Mouse (Mus musculus): ENCODE data around the gene Vsx1.
A peak's percentile ranks its signal among the peaks of the same experiment; 100 is the strongest.

Vsx1 gene

DNA sequence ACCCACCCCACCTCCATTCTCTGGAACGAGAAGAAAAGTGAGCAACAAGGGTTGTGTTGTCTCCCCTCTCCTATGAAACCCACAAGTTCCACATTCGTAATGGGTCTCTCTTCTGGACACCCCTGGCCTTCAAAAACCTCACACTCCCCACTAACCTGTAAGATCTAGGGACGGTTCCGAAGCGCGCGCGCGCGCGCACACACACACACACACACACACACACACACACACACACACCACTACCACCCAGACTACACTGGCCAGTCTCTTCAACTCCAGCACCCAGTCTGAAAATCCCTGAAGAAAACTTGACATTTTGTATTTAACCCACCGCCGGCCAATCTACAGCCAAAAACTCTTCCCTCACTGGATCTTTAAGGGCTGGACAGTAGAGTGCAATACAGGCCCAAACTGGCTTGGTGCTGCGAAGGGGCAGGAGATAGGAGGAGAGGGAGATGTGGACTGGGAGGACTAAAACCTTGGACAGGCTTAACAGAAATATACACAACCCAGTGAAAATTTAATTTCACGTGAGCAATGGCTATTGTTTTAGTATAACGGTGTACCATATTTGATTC, at the start of gene Vsx1:
Gene Vsx1 (minus strand): TSS at position 138 of the 578 bp plus-strand sequence.
- DNase-seq = no peak

DNA sequence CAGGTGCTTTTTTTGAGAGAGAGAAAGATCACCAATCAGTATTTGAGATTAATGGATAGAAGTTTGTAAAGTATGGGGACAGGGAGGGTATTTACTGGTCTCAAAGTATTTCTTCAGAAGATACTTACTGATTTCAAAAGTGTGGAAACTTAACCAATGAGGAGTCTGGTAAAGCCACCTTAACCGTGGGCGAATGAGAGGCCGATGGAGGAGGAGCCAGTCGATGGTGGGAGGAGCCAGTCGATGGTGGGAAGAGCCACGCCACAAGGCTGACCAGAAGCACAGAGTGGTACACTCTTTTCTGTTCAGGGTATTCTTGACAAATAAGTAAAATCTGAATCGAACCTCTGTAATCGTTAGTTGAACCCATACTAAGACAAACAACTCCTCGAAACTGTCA, 48.7 kb upstream of the Vsx1 start:
- DNase-seq = no peak

DNA sequence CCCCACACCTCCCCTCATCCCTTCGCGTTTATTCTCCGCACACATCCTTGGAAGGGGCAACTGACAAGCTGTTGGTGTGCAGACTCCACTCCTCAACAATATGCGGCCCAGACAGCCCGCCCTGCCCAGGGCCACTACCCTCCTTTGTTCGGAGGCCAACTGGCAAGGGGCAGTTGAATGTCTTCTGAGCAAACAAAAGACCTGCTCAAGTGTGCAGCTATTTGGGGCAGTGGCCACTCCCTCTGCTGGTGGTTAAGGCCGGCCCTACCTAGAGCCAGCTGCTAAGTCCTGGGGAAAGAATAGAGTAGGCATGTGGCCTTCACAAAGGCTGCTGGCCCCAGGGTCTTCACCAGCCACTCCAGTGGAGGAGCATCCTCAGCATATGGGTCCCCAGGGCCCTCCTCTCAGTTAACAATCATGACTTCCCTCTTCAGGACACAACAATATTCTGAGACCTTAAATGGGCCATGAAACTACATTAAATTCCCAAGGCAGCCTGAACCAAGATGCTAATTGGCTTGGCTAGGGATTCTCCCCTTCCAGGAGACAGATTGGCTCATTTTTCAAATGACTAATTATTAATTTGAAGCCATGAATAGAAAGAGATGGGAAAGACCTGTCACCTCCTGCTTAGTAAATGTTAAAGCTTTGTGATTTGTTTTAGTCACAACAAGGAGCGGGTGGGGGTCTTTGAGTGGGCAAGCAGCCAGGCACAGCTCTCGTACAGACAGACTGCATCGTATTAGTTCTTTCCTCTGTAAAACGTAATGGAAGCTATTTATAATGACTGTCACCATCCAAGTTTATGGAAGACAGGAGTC, 46.8 kb upstream of the Vsx1 start:
- no peak for DNase-seq

DNA sequence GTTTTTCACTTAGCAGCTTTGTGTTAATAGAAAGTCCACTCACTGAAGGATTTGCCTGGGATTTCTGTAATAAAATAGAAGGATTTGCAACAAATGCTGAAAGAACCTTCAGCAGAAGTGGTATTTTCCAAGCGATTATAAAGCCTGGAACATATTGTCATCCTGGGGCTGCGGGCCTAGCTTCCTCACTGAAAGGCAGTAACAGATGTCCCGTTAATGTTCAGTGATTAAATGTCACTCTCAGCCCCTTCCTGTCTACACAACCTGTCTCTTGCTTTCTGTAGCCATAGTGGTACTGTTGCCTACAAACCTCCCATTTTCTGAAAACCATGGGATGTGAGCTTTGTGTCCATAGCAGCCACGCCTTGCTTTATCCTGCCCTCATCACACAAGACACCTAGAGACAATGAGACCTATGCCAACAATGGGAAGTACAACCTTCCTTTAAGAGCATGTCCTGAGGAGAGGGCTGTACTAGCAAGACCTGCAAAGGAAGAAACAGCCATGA, 23.1 kb upstream of the Vsx1 start:
- DNase-seq = no peak

DNA sequence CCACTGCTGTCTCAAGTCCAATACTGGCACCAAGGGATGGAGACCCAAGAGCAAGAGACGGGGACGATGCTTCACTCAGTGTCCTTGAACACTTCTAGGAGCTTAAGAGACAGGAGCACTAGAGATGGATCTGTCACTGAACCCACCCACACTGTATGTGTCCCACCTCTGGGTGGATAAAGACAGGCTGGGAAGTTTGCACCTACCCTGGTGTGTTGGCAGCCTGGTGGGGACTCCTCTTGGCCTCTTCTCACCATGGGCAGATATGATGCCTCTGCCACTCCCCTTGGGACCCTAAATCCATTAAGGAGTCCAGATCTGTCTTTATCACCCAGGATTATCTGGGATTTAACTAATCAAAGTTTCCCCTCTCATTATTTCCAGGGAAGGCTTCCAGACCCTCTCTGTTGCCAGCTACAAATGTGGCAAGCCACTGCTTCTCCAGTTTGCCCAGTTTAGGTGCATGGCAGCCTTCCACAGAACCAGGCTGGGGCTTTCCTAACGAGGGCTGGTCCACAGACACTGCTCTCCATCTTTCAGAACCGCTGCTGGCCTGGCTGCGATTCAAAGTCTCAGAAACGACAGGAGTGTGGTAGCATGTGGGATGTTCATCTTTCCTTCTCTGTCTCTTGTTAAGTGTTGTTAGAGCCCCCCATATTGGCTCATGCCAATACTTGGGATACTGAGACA, 2.5 kb upstream of the Vsx1 start:
- no peak for DNase-seq

DNA sequence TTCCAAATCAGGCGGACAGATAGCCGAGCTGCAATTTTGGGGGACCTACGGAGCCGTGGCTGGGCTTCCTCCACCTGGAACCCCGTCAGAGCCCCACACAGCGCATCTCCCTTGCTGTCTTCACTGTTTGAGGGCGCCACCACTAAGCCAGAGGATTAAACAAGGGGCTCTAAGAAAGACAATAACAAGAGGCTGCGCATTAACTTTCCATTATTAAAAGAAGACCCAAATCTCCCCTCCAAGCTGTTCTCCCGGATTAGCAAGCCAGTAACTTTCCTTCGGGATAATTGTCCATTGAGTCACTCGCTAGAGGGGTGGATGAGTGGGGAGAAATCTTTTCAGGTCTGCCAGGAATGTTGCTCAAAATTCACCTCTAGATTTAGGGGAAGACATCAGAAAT, 1.1 kb upstream of the Vsx1 start:
- DNase-seq = no peak

DNA sequence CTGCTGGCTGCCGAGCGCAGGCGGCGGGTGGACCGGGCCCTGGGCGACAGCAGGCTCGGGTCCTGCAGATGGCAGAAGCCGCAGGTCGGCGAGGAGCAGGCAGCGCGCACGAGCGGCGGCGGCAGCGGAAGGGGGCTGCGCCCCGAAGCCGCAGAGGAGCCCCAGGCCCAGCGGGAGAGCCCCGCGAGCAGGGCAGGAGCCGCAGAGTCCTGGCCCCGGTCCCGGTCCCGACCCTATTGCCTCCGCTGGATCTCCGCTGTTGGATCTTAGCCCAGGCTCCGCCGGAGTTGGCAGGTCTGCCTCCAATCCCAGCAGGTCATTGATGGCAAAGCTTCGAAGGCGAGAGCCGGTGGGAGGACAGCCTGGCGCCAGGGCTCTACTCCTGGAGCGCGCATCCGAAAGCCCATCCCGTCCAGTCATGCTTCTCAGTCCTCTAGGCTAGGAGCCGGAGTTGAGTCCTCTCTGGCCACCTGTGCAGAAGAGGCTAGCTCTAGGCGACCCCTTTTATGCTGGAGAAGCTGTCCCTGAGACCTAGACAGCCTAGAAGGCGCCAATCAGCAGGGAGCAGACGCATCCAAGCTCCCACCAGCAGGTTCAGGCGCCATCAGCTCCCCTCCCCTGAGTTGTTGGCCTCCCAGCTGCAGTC, 496 bp downstream of the Vsx1 start:
- peak; percentile 77 for DNase-seq

DNA sequence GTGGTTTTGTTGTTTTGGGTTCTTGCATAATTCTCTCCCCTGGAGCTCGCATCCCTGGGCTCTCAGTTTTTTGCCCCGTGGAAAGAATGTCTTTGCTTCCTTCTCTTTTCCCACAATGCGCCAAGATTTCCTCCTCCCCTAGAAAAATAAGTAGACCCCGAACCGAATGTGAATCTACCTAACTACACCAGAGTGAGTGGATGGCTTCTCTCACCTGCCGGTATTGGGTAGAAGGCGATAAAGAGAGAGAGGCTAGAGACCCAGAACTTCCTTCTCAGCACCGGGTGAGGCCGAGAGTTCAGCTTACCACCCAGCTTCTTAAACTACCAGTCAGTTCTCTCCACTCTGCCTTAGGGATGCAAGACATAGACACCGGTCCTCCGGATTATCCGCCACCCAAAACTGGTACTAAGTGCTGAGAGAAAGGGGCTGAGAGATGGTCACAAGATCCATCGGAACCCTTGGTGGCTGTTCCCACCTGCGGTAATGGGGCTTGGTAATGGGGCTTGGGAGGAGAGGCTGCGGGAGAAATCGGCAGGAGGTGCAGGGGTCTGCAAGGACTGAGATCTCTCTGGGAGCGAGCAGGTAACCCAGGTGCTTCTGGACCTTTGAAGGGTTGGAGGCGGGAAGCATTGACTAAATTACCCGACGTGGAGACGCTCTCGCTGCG, 1.2 kb downstream of the Vsx1 start:
- DNase-seq = no peak

DNA sequence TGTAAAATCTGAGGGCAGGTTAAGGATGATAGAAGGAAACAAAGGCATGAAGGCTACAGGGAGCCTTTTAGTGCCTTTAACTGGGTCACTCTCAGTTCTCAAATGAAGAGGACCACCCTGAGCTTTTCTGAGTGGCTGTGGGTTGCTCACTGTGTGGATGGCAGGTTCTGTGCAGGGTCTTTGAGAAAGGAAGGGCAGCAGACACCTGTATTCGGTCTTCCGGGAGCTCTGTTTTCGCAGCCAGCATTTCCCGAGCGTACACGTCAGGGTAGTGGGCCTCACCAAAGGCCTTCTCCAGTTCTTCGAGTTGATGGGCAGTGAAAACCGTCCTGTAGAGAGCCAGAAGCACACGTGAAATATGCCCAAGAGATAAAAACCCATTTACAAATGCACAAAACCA, 3.8 kb downstream of the Vsx1 start:
- no peak for DNase-seq

DNA sequence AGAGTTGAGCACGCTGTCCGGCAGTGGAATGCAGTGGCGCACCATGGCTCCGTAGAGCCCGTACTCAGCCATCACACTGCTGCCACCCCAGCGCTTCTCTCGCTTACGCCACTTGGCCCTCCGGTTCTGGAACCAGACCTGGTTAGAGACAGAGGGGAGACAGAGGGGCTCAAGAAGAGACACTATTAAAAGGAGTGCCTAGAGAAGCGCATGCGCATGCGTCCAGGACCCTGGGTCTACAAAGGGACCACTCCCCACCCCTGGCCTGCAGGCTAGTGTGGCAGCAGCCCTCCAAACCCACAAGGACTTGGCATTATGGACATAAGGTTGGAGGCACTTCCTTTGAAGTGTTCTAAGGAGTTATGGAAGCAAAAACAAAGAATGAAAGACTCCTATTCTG, 4.7 kb downstream of the Vsx1 start:
- no peak for DNase-seq

DNA sequence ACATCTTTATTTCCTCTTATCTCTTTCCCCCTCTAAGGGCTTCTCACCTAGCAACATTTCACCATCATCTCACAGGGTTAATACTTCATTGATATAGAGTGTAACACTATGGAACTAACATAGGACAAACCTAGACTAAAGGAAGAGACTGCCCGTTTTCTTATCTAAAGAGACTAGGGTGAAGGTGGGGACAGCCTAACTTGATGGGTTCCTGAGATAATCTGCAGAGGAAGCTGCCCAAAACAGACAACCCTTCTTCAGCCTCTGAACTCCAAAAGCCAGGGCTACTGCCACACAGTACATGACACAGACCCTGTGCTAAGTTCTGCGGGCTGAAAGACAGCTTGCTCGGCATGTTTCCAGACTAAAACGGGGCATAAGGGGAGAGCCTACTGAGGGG, 7.6 kb downstream of the Vsx1 start:
- no peak for DNase-seq

DNA sequence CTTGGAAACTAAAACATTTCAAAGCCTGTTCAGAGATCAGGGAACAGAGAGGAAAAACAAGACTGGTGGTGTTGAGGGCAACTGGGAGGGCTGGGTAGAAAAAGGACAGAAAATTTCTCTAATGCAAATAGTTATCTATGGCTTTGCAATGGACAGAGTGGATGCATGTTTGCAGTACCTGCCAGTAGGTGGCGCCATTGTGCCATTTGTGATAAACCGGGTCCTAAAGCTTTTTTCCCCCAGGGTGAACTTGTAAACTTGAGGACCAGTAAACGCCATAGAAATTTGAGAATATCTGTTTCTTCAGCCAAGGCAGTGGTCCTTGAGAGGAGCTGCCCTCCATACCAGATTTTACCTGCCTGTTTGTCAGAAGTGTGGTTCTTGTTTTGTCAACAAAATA, 10.8 kb downstream of the Vsx1 start:
- peak; percentile 44 for DNase-seq

DNA sequence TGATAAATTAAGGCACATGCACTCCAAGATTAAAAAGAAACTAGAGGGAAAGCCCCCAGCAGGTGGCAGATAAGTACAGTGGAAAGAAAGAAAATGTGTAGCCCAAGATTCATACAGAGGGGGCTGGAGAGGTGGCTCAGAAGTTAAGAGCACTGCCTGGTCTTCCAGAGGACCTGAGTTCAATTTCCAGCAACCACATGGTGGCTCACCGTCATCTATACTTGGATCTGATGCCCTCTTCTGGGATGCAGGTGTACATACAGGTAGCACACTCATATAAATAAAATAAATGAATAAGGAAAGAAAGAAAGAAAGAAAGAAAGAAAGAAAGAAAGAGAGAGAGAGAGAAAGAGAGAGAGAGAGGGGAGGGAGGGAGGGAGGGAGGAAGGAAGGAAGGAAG, 13.6 kb downstream of the Vsx1 start:
- no peak for DNase-seq

DNA sequence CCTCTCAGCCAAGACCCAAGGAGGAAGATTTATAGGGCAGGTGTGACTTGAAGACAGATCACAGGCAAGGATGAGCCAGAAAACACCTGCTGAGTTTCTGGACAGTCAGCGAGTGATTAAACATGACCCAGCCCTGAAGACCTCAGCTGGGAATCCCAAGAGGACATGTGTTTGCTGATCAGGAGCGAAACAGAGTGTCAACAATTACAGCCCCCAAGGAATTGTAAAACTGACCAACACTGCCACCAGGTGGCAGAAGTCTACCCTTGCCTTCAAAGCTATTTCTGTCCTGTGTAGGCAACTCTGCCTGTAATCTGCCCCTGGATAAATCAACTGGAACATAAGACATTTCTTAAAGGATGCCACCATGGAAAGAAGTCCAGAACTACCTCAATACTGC, 14.3 kb downstream of the Vsx1 start:
- no peak for DNase-seq

DNA sequence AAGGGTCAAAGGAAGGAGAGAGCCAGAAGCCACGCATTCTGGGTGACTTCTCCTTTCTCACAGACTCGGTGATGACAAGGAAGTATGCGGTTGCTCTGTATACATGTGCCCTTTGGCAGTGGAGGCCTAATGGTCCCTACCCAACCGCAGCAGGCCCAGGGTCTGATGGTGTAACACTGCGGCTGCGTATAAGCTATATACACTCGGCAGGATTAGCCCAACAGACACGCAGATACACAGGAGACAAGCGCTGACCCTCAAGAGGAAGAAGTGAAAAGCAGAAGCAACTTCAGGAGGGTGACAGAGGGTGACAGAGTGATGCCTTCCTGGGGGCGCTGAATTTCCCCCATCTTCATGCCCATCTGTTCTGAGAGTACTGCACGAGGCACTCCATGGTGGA, 15.2 kb downstream of the Vsx1 start:
- DNase-seq = no peak

DNA sequence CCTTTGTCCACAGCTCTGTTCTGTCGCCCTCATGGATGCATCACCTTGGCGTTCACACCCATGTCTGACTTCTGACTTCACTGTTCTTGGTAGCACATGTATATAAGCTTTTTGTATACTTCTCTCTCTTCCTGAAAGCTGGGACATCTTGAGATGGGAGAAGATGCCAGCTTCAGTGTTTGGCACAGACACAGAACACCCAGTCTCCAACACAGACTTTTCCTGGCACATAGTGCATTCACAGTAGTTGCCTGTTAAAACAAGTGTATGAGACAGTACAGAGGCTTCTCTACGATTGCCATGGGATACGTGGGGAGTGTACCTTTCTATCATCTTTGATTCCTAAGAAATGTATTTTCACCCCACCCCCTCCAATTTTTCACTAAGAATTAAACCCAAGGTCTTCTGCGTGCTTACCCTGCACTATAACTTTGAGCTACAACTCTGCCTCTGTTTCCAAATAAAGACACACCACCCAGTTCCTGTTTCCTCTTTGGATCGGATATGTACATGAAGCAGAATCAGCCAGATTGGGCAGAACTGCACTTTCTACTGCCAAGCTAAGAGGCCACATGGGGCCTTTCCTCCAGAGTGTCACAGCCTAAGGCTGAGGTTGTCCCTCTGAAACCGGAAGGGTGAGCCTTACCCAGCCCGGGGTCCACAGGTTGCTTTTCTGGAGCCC, 17.4 kb downstream of the Vsx1 start:
- no peak for DNase-seq

DNA sequence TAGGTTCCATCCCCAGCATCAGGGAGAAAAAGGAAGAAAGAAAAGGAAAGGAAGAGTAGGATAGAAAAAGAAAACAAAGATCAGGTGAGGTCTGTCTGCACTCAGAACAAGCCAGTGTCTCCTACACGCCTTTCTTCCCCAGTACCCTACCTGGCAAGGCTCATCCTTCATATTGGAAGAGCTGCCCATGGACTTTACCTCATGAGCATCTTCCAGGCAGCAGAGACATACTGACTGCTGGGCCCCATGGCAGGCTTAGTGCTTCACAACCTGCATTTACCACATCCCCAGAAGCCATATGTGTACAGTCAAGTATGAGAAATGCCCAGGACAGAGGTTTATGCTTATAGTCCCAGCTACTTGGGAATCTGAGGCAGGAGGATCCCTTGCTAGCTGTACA, 18.2 kb downstream of the Vsx1 start:
- DNase-seq = no peak

DNA sequence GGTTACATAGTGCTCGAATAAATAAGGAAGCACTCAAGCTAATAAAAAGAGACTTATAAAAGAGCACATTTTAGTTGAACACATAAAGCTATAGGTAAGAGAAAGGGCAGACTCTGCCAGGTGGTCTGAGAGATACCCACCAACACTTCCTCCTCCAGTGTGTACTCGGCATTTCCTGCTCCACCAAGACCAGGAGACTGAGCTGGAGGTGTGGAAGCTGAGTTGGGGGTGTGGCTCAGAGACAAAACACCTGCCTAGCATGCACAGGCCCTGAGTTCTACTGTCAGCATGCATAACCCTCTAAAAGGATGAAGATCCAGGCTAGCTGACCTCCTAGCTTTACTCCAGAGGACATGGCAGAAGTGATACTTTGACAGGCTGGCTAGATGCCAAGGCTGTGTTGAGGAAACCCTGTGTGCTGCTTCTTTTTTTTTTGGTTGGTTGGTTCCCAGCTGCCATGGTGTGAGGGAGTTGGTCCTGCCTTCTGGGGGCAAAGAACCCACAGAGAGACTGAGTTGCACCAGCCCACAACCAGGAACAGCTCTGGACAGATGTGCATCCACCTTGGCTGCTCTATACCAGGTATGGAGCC, 19.6 kb downstream of the Vsx1 start:
- DNase-seq = no peak

DNA sequence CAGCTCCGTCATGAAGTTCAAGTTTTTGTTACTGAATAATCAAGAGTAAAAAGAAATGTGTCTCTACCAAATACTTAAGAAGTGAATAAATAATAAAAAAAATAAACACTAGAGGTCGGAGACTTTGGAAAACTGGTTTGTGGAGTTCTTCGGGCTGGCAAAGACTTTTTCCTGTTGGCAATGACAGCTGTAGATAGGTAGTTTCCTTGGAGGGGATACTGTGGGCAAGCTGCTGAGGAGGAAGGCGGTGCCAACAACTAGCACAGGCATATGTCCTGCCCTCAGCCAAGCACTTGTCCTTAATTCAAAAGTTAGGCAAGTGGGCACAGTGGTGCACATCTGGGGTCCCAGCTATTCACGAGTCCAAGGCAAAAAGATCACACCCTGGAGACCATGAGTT, 20.2 kb downstream of the Vsx1 start:
- DNase-seq = no peak

DNA sequence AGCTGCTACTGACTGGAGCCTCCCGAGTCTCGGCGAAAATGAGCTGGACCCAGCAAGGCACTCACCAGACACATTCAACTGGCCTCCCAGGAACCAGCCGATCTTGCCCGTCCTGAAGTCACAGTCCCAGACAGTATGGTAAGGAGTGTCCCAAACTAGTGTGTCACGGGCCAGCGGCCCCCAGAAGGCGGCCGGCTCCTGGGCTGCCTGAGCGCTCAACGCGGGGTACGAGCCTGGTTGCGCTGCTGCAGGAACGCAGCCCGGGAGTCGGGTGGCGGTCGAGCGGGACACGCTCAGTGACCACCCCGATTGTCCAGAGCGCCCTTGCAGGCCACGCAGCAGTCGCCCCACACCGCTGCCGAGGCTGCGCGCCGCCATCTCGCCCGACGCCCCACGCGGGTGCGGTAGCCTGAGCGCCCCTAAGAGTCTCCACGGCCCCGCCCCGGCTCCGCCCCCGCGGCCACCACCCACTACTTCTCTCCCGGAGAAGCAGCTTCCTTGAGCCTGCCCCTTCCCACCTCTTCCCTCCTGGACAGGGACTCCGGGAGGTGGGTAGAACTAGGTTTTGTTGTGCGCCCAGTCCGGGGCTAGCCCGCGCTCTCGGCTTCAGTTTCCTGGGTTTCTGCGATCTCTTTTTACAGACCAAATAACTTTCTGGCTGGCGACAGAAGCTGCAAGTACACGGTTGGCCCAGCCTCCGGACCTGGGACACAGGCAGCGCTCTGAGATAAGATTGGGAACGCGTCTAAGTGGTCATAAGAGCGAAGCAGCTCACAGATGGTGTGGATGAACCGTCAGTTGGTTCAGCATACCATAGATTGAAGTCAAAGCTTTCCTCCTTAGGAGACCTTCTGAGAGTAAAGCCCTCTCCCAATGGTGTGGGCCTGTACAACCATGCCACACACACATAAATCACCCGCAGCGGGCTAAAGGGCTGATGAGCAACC, 21.1 kb downstream of the Vsx1 start, which contains the start of gene Acss1:
Gene Acss1 (minus strand): TSS at position 681 of the 947 bp plus-strand sequence.
- no peak for DNase-seq

All from cerebellum, adult 11 months (tissue).